Mouse (Mus musculus) hindbrain, embryonic 13.5 days (tissue): ENCODE data around the gene Azi2. TPM values are rescaled to one million over a fixed set of nuclear protein-coding genes. Genes with fewer than 3 reads are reported as not detected.

Source experiments
- ATAC-seq: fragments of 200-750 bp; cut with Nextera tagmentation; 2 replicates; pipeline ENCODE4 v1.8.0; 2017; ENCODE audit warnings: moderate TSS enrichment; ENCODE audit not compliant: low FRiP score
- H3K27ac ChIP-seq: fragments of 300-500 bp; sonication (generic); 2 replicates; pipeline ENCODE4 v1.5.1; 2015; ENCODE audit warnings: inconsistent platforms, mild to moderate bottlenecking, moderate library complexity
- H3K27me3 ChIP-seq: fragments of 300-500 bp; sonication (generic); 2 replicates; pipeline ENCODE4 v1.6.1; 2015; ENCODE audit warnings: mild to moderate bottlenecking, inconsistent platforms
- H3K36me3 ChIP-seq: fragments of 300-500 bp; sonication (generic); 2 replicates; pipeline ENCODE4 v1.6.1; 2015; ENCODE audit warnings: mild to moderate bottlenecking, inconsistent platforms
- H3K4me1 ChIP-seq: fragments of 300-500 bp; sonication (generic); replicated peaks from 2 replicates; pipeline ENCODE4 v1.6.1; 2015; ENCODE audit warnings: inconsistent platforms
- H3K4me2 ChIP-seq: fragments of 300-500 bp; sonication (generic); 2 replicates; pipeline ENCODE4 v1.6.1; 2015; ENCODE audit warnings: inconsistent platforms, mild to moderate bottlenecking, moderate library complexity
- H3K4me3 ChIP-seq: fragments of 300-500 bp; sonication (generic); 2 replicates; pipeline ENCODE4 v1.5.1; 2015; ENCODE audit warnings: mild to moderate bottlenecking, inconsistent platforms
- H3K9ac ChIP-seq: fragments of 300-500 bp; sonication (generic); 2 replicates; pipeline ENCODE4 v1.6.1; 2015; ENCODE audit warnings: mild to moderate bottlenecking, inconsistent platforms
- H3K9me3 ChIP-seq: fragments of 300-500 bp; sonication (generic); 2 replicates; pipeline ENCODE4 v1.6.1; 2016; ENCODE audit warnings: inconsistent platforms
- WGBS: fragments of 180-500 bp; shearing (Covaris S2); methylation state at CpG from one replicate; pipeline ENCODE4 v1.1.7; 2015; 5-methylcytosine and 5-hydroxymethylcytosine counted together
- microRNA-seq: library from miRNA; unstranded; fragments of <30 nt; microRNA quantifications from one replicate; pipeline ENCODE4, GENCODE M21; 2016
- polyA plus RNA-seq: library from polyadenylated mRNA; unstranded; fragments of >200 nt; fragmentation: Nextera tagmentation; extraction: Ambion mirVana; gene quantifications from 2 replicates; pipeline ENCODE4 v1.2.1, GENCODE M21; 2015

Gene Azi2
- polyA plus RNA-seq, 1 experiment from 2014 or later: 80.4 TPM

GRCm38 (mm10) chr9:118101802-118102201 lies 61.5 kb downstream of the Azi2 start:
- no peaks in the 10 kb centered on the region for H3K27me3 ChIP-seq
- H3K4me2 ChIP-seq: no peak overlapping the region
- peaks cover 9% of the 10 kb centered on the region; the same call in 1 of the 2 replicates for H3K4me1 ChIP-seq
- WGBS: 90% methylated on average over 2 of the region's 2 CpGs
- H3K27ac ChIP-seq: no peak overlapping the region
- no peak overlapping the region for H3K9ac ChIP-seq
- no peak overlapping the region for H3K4me3 ChIP-seq
- H3K9me3 ChIP-seq: no peaks in the 10 kb centered on the region
- no peaks in the 10 kb centered on the region for H3K36me3 ChIP-seq
- ATAC-seq: no peak

DNA sequence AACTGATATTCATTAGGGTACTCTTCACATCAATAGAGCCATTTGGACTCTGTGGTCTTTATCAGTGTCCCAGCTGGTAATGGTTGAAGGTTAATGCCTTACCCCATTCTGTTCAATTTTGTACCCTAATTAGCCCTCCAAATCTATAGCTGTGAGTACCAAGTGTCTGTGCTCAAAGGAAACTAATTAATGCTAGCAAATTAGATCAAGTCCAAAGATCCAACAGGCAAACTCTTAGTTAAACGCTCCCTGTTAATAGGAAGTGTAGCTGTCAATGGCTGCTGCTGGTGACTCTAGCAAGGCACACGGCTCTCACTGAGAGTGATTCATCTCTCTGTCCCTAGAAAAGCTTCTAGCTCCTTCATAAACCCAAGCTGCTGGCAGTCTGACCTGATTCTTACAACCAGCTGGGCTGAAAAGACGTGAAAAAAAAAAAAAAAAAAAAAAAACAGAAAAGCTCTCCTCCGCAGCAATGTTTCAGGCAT lies 68.3 kb downstream of the Azi2 start:
- H3K4me2 ChIP-seq: no peak overlapping the region
- H3K9me3 ChIP-seq: no peaks in the 10 kb centered on the region
- no peak for ATAC-seq
- H3K27me3 ChIP-seq: no peaks in the 10 kb centered on the region
- no peak overlapping the region for H3K27ac ChIP-seq
- H3K9ac ChIP-seq: no peak overlapping the region
- H3K4me3 ChIP-seq: no peak overlapping the region
- 36% methylated on average over 4 of the region's 4 CpGs for WGBS
- 0 out of 2 replicates have a peak, but pooled peaks cover 3% of the 10 kb centered on the region for H3K36me3 ChIP-seq
- H3K4me1 ChIP-seq: peaks cover 22% of the 10 kb centered on the region

- 81% methylated on average over 7 of the region's 7 CpGs for WGBS
- Histone ChIP-seq H3K27me3 (no peaks in the 10 kb centered on the region), H3K4me2 (no peak overlapping the region), H3K9me3 (no peaks in the 10 kb centered on the region), H3K4me1 (peaks cover 22% of the 10 kb centered on the region), H3K4me3 (no peak overlapping the region), H3K36me3 (peaks cover 8% of the 10 kb centered on the region; the same call in 1 of the 2 replicates), H3K9ac (no peak overlapping the region), H3K27ac (no peak overlapping the region)
- no peak for ATAC-seq
Measured at GRCm38 (mm10) chr9:118109697-118110359, 69.5 kb downstream of the Azi2 start.

DNA sequence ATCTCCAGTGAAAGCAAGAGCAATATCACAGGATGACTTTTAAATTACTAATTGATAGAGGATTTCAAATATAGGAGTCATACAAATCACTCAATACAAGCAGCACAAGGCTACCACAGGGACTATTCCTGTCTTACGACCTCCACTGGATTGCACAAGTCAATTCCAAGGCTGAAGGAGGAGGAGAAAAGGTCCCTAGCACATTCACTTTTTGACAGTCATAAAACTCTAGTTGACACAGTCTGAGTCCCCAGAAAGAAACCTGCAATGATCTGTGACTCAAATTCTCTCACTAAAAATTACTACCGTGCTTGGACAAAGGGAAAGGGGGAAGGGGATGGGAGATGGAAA lies 70.0 kb downstream of the Azi2 start:
- Histone ChIP-seq H3K27ac (no peak overlapping the region), H3K9ac (no peak overlapping the region), H3K4me1 (peaks cover 22% of the 10 kb centered on the region), H3K27me3 (no peaks in the 10 kb centered on the region), H3K4me2 (no peak overlapping the region), H3K4me3 (no peak overlapping the region), H3K36me3 (peaks cover 8% of the 10 kb centered on the region; the same call in 1 of the 2 replicates), H3K9me3 (no peaks in the 10 kb centered on the region)
- ATAC-seq: no peak
- WGBS: 71% methylated on average over 2 of the region's 2 CpGs

Small RNAs within 50 kb of the gene (microRNA-seq; reads per million reads assigned to microRNA genes)
- not detected for gene Gm22008

Other genes with a start within 250 kb of the Azi2 start
- 39.5 and 43.5 TPM in 2 replicates for gene Cmc1, start 109.7 kb downstream of the Azi2 start, polyA plus RNA-seq